ENCODE assay signal across 32 mouse cellular contexts in genomic region chr13:73712228-73712627, GRCm38 (mm10). TPM values are rescaled to one million over a fixed set of nuclear protein-coding genes. Genes with fewer than 3 reads are reported as not detected.
DNase-seq lines count a peak whose midpoint lies in the region; ATAC-seq and TF ChIP-seq lines count a peak whose summit lies in the region.
"Had no signal": no experiment of that assay in that cellular context is flagged by ENCODE, and none has a peak within 500 bp of the region (broad histone marks: within the 10 kb centered on the region; RNA-seq: fewer than 3 reads in every experiment).

No protein-coding gene starts in this region.

- peak; percentile 26 for DNase-seq in embryonic facial prominence, embryonic 14.5 days (ENCODE audit: low spot score)
- DNase-seq in embryonic facial prominence, embryonic 10.5 days (ENCODE audit: low spot score), result no peak
- no peak for DNase-seq in liver, postnatal 0 days
- no peak for DNase-seq in adrenal gland, adult 18-20 months (ENCODE audit: low spot score in 2 of 2)
- DNase-seq in frontal cortex, postnatal 25 days (ENCODE audit: low spot score in 2 of 2), result no peak
- DNase-seq: adrenal gland, adult 8-10 months; cerebellum, adult 2 months; cerebellum, postnatal 14 days; gastrocnemius, postnatal 36 days; heart, adult 18-20 months; heart, postnatal 36 days; kidney, adult 11 months; lung, adult 2 months; lung, postnatal 10 days; midbrain, embryonic 14.5 days; right cerebral cortex, adult 18-20 months had no signal

- no peaks in the 10 kb centered on the region for H3K9me3 ChIP-seq in embryonic facial prominence, embryonic 14.5 days (ENCODE audit: control insufficient read depth, low read length)
- no peaks in the 10 kb centered on the region for H3K9me3 ChIP-seq in embryonic facial prominence, embryonic 10.5 days
- H3K9me3 ChIP-seq in liver, postnatal 0 days (ENCODE audit: low read length), result no peaks in the 10 kb centered on the region
- H3K9me3 ChIP-seq in liver, embryonic 12.5 days (replicated peaks), result no peaks in the 10 kb centered on the region
- H3K9me3 ChIP-seq in intestine, embryonic 15.5 days, result no peaks in the 10 kb centered on the region
- H3K9me3 ChIP-seq: hindbrain, embryonic 12.5 days; limb, embryonic 10.5 days; limb, embryonic 15.5 days had no signal

- no peak overlapping the region for H3K4me3 ChIP-seq in embryonic facial prominence, embryonic 14.5 days (ENCODE audit: low read depth, low read length)
- no peak overlapping the region for H3K4me3 ChIP-seq in embryonic facial prominence, embryonic 10.5 days
- no peak overlapping the region for H3K4me3 ChIP-seq in liver, postnatal 0 days (ENCODE audit: low read depth, low read length)
- H3K4me3 ChIP-seq in liver, embryonic 12.5 days, result no peak overlapping the region
- H3K4me3 ChIP-seq in intestine, embryonic 15.5 days (replicated peaks), result no peak overlapping the region
- H3K4me3 ChIP-seq: hindbrain, embryonic 12.5 days; limb, embryonic 10.5 days; limb, embryonic 15.5 days had no signal

- no peaks in the 10 kb centered on the region for H3K27me3 ChIP-seq in embryonic facial prominence, embryonic 14.5 days (replicated peaks; ENCODE audit: control insufficient read depth, insufficient read depth, low read length)
- no peaks in the 10 kb centered on the region for H3K27me3 ChIP-seq in embryonic facial prominence, embryonic 10.5 days (replicated peaks; ENCODE audit: low read depth, poor library complexity, severe bottlenecking)
- H3K27me3 ChIP-seq in liver, postnatal 0 days (ENCODE audit: insufficient read depth, low read length), result no peaks in the 10 kb centered on the region
- H3K27me3 ChIP-seq in liver, embryonic 12.5 days (replicated peaks), result peaks cover 4% of the 10 kb centered on the region; the same call in 1 of the 2 replicates
- no peaks in the 10 kb centered on the region for H3K27me3 ChIP-seq in intestine, embryonic 15.5 days (replicated peaks)
- H3K27me3 ChIP-seq: hindbrain, embryonic 12.5 days; limb, embryonic 15.5 days had no signal

- no peaks in the 10 kb centered on the region for H3K36me3 ChIP-seq in embryonic facial prominence, embryonic 14.5 days (ENCODE audit: control insufficient read depth, insufficient read depth, low read length)
- H3K36me3 ChIP-seq in embryonic facial prominence, embryonic 10.5 days (replicated peaks), result no peaks in the 10 kb centered on the region
- H3K36me3 ChIP-seq in liver, postnatal 0 days (replicated peaks; ENCODE audit: insufficient read depth, low read length), result no peaks in the 10 kb centered on the region
- no peaks in the 10 kb centered on the region for H3K36me3 ChIP-seq in liver, embryonic 12.5 days
- no peaks in the 10 kb centered on the region for H3K36me3 ChIP-seq in intestine, embryonic 15.5 days
- H3K36me3 ChIP-seq: hindbrain, embryonic 12.5 days; limb, embryonic 10.5 days; limb, embryonic 15.5 days had no signal

- TF ChIP-seq CTCF in liver, postnatal 0 days (IDR thresholded peaks at IDR 0.05; ENCODE audit: low read depth), result no peak

- no peak overlapping the region for H3K27ac ChIP-seq in embryonic facial prominence, embryonic 14.5 days (replicated peaks; ENCODE audit: low read depth, low read length)
- H3K27ac ChIP-seq in embryonic facial prominence, embryonic 10.5 days (replicated peaks), result no peak overlapping the region
- H3K27ac ChIP-seq in liver, postnatal 0 days (ENCODE audit: low read depth), result no peak overlapping the region
- no peak overlapping the region for H3K27ac ChIP-seq in liver, embryonic 12.5 days
- no peak overlapping the region for H3K27ac ChIP-seq in intestine, embryonic 15.5 days
- H3K27ac ChIP-seq: hindbrain, embryonic 12.5 days; hindbrain, postnatal 0 days; limb, embryonic 10.5 days; limb, embryonic 15.5 days; macrophage had no signal

- no peaks in the 10 kb centered on the region for H3K4me1 ChIP-seq in embryonic facial prominence, embryonic 14.5 days (ENCODE audit: control insufficient read depth, insufficient read depth, low read length)
- H3K4me1 ChIP-seq in embryonic facial prominence, embryonic 10.5 days, result 0 out of 2 replicates have a peak, but pooled peaks cover 4% of the 10 kb centered on the region
- peaks cover 9% of the 10 kb centered on the region for H3K4me1 ChIP-seq in liver, postnatal 0 days (ENCODE audit: insufficient read depth)
- H3K4me1 ChIP-seq in liver, embryonic 12.5 days, result no peaks in the 10 kb centered on the region
- H3K4me1 ChIP-seq in intestine, embryonic 15.5 days (replicated peaks), result no peaks in the 10 kb centered on the region
- H3K4me1 ChIP-seq: hindbrain, embryonic 12.5 days; limb, embryonic 15.5 days had no signal

- no peak overlapping the region for H3K4me2 ChIP-seq in embryonic facial prominence, embryonic 14.5 days (ENCODE audit: low read depth, low read length)
- no peak overlapping the region for H3K4me2 ChIP-seq in liver, postnatal 0 days (ENCODE audit: low read depth, low read length)
- H3K4me2 ChIP-seq in liver, embryonic 12.5 days, result no peak overlapping the region
- H3K4me2 ChIP-seq in intestine, embryonic 15.5 days (replicated peaks), result no peak overlapping the region
- H3K4me2 ChIP-seq: heart, embryonic 11.5 days; hindbrain, embryonic 12.5 days; limb, embryonic 15.5 days had no signal

- no peak for TF ChIP-seq EP300 in liver, postnatal 0 days (IDR thresholded peaks at IDR 0.05; ENCODE audit: low read depth)

- WGBS in embryonic facial prominence, embryonic 14.5 days, result 71% methylated on average over 3 of the region's 3 CpGs
- 75% methylated on average over 3 of the region's 3 CpGs for WGBS in embryonic facial prominence, embryonic 10.5 days
- 70% methylated on average over 3 of the region's 3 CpGs for WGBS in liver, postnatal 0 days (ENCODE audit: insufficient replicate concordance)
- whole genome bisulfite sequencing in liver, embryonic 12.5 days (ENCODE audit: insufficient replicate concordance), result 59% methylated on average over 3 of the region's 3 CpGs
- 77% methylated on average over 3 of the region's 3 CpGs for WGBS in intestine, embryonic 15.5 days

- H3K9ac ChIP-seq in embryonic facial prominence, embryonic 14.5 days (ENCODE audit: low read depth, low read length), result no peak overlapping the region
- no peak overlapping the region for H3K9ac ChIP-seq in liver, postnatal 0 days (replicated peaks)
- no peak overlapping the region for H3K9ac ChIP-seq in liver, embryonic 12.5 days
- H3K9ac ChIP-seq in intestine, embryonic 15.5 days, result no peak overlapping the region
- H3K9ac ChIP-seq: hindbrain, embryonic 12.5 days; limb, embryonic 15.5 days had no signal

- ATAC-seq in embryonic facial prominence, embryonic 14.5 days (ENCODE audit: low read depth), result peak; percentile 53; the same call in 1 of the 2 replicates
- ATAC-seq in liver, postnatal 0 days, result peak; percentile 47; the same call in 1 of the 2 replicates
- ATAC-seq in liver, embryonic 12.5 days, result no peak
- ATAC-seq in intestine, embryonic 15.5 days, result peak; percentile 60
- ATAC-seq: activated CD4-positive, CD25-positive, alpha-beta regulatory T cell, adult 4 months; CD4-positive, CD25-positive, alpha-beta regulatory T cell, adult 4 months; forebrain, embryonic 14.5 days; hindbrain, postnatal 0 days had no signal

RNA-seq across cellular contexts. Expression of gene Slc6a19, which starts 7.6 kb away (rescaled TPM):
- 0.38 and 0.40 TPM in 2 replicates for polyA plus RNA-seq in embryonic facial prominence, embryonic 14.5 days (2014; fragmentation: Nextera tagmentation; extraction: Ambion mirVana)
- polyA plus RNA-seq in embryonic facial prominence, embryonic 10.5 days (2016; fragmentation: Nextera tagmentation; extraction: Ambion mirVana), result 0.08 and 0.34 TPM in 2 replicates
- polyA plus RNA-seq in liver, postnatal 0 days (2015; fragmentation: Nextera tagmentation; extraction: Ambion mirVana), result 1.3 and 1.4 TPM in 2 replicates
- polyA plus RNA-seq in liver, embryonic 12.5 days (2016; fragmentation: Nextera tagmentation; extraction: Ambion mirVana), result 0.45 and 0.47 TPM in 2 replicates
- polyA plus RNA-seq in intestine, embryonic 15.5 days (2015; fragmentation: Nextera tagmentation; extraction: Ambion mirVana), result 10.4 and 13.2 TPM in 2 replicates
- under 1 TPM; 0.35 to 0.36 TPM for total RNA-seq in adrenal gland, adult 18-20 months (2021)
- total RNA-seq: gastrocnemius, postnatal 36 days; heart, postnatal 36 days; left cerebral cortex, postnatal 10 days had no signal
- polyA plus RNA-seq: CD4-positive, CD25-positive, alpha-beta regulatory T cell, adult 4 months; heart, embryonic 11.5 days; limb, embryonic 10.5 days had no signal

RNA-seq across cellular contexts. Expression of gene Slc12a7, which starts 20.7 kb away (rescaled TPM):
- 16.3 and 19.8 TPM in 2 replicates for polyA plus RNA-seq in embryonic facial prominence, embryonic 14.5 days (2014; fragmentation: Nextera tagmentation; extraction: Ambion mirVana)
- 53.5 and 55.8 TPM in 2 replicates for polyA plus RNA-seq in embryonic facial prominence, embryonic 10.5 days (2016; fragmentation: Nextera tagmentation; extraction: Ambion mirVana)
- 6.5 and 7.0 TPM in 2 replicates for polyA plus RNA-seq in liver, postnatal 0 days (2015; fragmentation: Nextera tagmentation; extraction: Ambion mirVana)
- polyA plus RNA-seq in liver, embryonic 12.5 days (2016; fragmentation: Nextera tagmentation; extraction: Ambion mirVana), result 10.8 and 11.1 TPM in 2 replicates
- polyA plus RNA-seq in intestine, embryonic 15.5 days (2015; fragmentation: Nextera tagmentation; extraction: Ambion mirVana), result 25.3 and 27.4 TPM in 2 replicates
- 10 to 100 TPM; 33.1 to 38.4 TPM for total RNA-seq in adrenal gland, adult 18-20 months (2021)

RNA-seq across cellular contexts. Expression of gene Slc6a18, which starts 34.4 kb away (rescaled TPM):
- polyA plus RNA-seq in embryonic facial prominence, embryonic 14.5 days (2014; fragmentation: Nextera tagmentation; extraction: Ambion mirVana), result not detected in 2 replicates
- not detected in 2 replicates for polyA plus RNA-seq in embryonic facial prominence, embryonic 10.5 days (2016; fragmentation: Nextera tagmentation; extraction: Ambion mirVana)
- polyA plus RNA-seq in liver, postnatal 0 days (2015; fragmentation: Nextera tagmentation; extraction: Ambion mirVana), result not detected in 2 replicates
- polyA plus RNA-seq in liver, embryonic 12.5 days (2016; fragmentation: Nextera tagmentation; extraction: Ambion mirVana), result not detected in 2 replicates
- polyA plus RNA-seq in intestine, embryonic 15.5 days (2015; fragmentation: Nextera tagmentation; extraction: Ambion mirVana), result not detected in 2 replicates
- under 1 TPM in 1 of 2 experiments, not detected in 1; 0.07 TPM for total RNA-seq in adrenal gland, adult 18-20 months (2021)
- total RNA-seq: adrenal gland, adult 8-10 months; gastrocnemius, postnatal 36 days; heart, adult 18-20 months; heart, postnatal 36 days; hindbrain, postnatal 0 days; left cerebral cortex, postnatal 10 days; megakaryocyte-erythroid progenitor cell, adult 5-6 weeks; neutrophil, adult 5-6 weeks had no signal
- polyA plus RNA-seq: activated CD4-positive, CD25-positive, alpha-beta regulatory T cell, adult 4 months; CD4-positive, CD25-positive, alpha-beta regulatory T cell, adult 4 months; cerebellum, adult 2 months; forebrain, embryonic 14.5 days; heart, embryonic 11.5 days; heart, embryonic 16.5 days; hindbrain, embryonic 12.5 days; hindbrain, postnatal 0 days; limb, embryonic 10.5 days; lung, adult 2 months; macrophage; midbrain, embryonic 14.5 days; neural tube, embryonic 11.5 days had no signal
